In the genomic region with DNA sequence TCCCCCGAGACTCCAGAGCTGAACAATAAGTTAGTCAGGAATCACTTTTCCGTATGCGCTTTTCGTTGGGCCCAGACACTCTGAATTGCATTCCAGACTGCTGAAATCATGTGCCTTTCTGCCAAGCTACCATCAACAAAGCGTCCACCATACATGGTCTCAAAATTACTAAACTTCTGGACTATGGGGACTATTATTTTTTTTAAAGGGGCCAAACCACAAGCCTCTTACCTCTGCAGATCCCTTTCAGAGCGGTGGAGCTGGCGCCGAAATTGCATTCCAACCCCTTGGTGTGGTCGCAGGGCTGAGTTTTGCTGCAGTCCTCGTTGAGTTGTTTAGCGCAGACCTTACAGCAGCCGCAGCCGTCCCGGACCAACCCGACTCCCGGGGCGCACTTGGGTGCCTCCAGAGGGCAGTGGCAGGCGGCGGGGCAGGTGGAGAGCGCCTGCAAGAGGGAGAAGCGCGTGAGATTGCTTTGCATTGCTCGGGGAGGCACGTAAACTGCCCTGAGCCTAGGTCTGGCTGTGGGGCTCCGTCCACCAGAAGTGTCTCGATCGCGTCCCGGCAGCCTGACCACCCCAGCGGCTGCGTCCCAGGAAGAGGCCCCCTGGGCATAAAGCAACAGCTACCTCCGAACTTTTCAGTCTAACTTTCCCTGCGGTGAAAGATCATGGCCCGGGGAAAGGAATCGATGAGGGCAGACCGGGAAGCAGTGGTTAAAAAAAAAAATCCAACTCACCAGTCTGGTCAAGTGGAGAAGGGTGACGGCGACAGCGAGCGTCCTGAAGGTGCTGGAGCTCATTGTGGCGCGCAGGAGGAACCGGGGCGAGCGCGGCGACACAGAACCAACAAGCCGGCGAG, we compare ENCODE assay signal across 8 mouse cellular contexts. TPM values are rescaled to one million over a fixed set of nuclear protein-coding genes. Genes with fewer than 3 reads are reported as not detected.
DNase-seq lines count a peak whose midpoint lies in the region; ATAC-seq and TF ChIP-seq lines count a peak whose summit lies in the region.

No protein-coding gene starts in this region.

- peak overlapping the region; percentile 62 for H3K4me3 ChIP-seq in left cerebral cortex, adult 2 months
- peak overlapping the region; percentile 67 for H3K4me3 ChIP-seq in embryonic facial prominence, embryonic 14.5 days (ENCODE audit: low read depth, low read length)
- H3K4me3 ChIP-seq in heart, embryonic 15.5 days: peak overlapping the region; percentile 78
- H3K4me3 ChIP-seq in midbrain, embryonic 10.5 days: peak overlapping the region; percentile 73

- peak; percentile 22 for TF ChIP-seq CTCF in left cerebral cortex, adult 2 months (IDR thresholded peaks at IDR 0.05)

- H3K27me3 ChIP-seq in embryonic facial prominence, embryonic 14.5 days (replicated peaks; ENCODE audit: control insufficient read depth, insufficient read depth, low read length): no peaks in the 10 kb centered on the region
- H3K27me3 ChIP-seq in heart, embryonic 15.5 days: no peaks in the 10 kb centered on the region
- H3K27me3 ChIP-seq in midbrain, embryonic 10.5 days (ENCODE audit: low read depth, poor library complexity, severe bottlenecking): peaks cover 77% of the 10 kb centered on the region

- WGBS in embryonic facial prominence, embryonic 14.5 days: under 1% methylated on average over 48 of the region's 49 CpGs
- WGBS in heart, embryonic 15.5 days: under 1% methylated on average over 48 of the region's 49 CpGs
- under 1% methylated on average over 49 of the region's 49 CpGs for WGBS in midbrain, embryonic 10.5 days

- peak overlapping the region; percentile 38 for H3K27ac ChIP-seq in left cerebral cortex, adult 2 months
- peak overlapping the region; percentile 88 for H3K27ac ChIP-seq in embryonic facial prominence, embryonic 14.5 days (replicated peaks; ENCODE audit: low read depth, low read length)
- H3K27ac ChIP-seq in heart, embryonic 15.5 days: peak overlapping the region; percentile 96
- peak overlapping the region; percentile 91 for H3K27ac ChIP-seq in midbrain, embryonic 10.5 days (replicated peaks)

- peaks cover 39% of the 10 kb centered on the region for H3K4me1 ChIP-seq in embryonic facial prominence, embryonic 14.5 days (ENCODE audit: control insufficient read depth, insufficient read depth, low read length)
- peaks cover 59% of the 10 kb centered on the region for H3K4me1 ChIP-seq in heart, embryonic 15.5 days (replicated peaks)
- peaks cover 100% of the 10 kb centered on the region for H3K4me1 ChIP-seq in midbrain, embryonic 10.5 days

- intact Hi-C loops in left cerebral cortex, adult 2 months (cut with DNase I): loop anchor here (2.0 to 5.0 kb wide), 3 partner anchors 58 to 258 kb away; partner anchors contain the start of gene Znhit6
- intact Hi-C loops in left cerebral cortex, postnatal 14 days (cut with DNase I): loop anchor here (5.0 kb wide), 1 partner anchor 258 kb away; no protein-coding TSS in a partner anchor

- peak overlapping the region; percentile 84 for H3K4me2 ChIP-seq in embryonic facial prominence, embryonic 14.5 days (ENCODE audit: low read depth, low read length)
- H3K4me2 ChIP-seq in heart, embryonic 15.5 days: peak overlapping the region; percentile 86

- H3K36me3 ChIP-seq in embryonic facial prominence, embryonic 14.5 days (ENCODE audit: control insufficient read depth, insufficient read depth, low read length): peaks cover 16% of the 10 kb centered on the region
- H3K36me3 ChIP-seq in heart, embryonic 15.5 days: peaks cover 5% of the 10 kb centered on the region; the same call in 1 of the 2 replicates
- H3K36me3 ChIP-seq in midbrain, embryonic 10.5 days: peaks cover 8% of the 10 kb centered on the region; the same call in 1 of the 2 replicates

- peak; percentile 26 to 29 for DNase-seq in left cerebral cortex, adult 2 months (ENCODE audit: extremely low spot score in 1 of 2, low spot score in 2 of 2)
- DNase-seq in left cerebral cortex, postnatal 14 days (ENCODE audit: low spot score in 2 of 2): no peak
- peak; percentile 93 for DNase-seq in embryonic facial prominence, embryonic 14.5 days (ENCODE audit: low spot score)
- DNase-seq in kidney, postnatal 14 days: peak; percentile 81
- DNase-seq in midbrain, embryonic 10.5 days (ENCODE audit: low spot score): peak; percentile 75
- DNase-seq in testis, postnatal 10 days (ENCODE audit: low spot score): peak; percentile 75
- DNase-seq in c-Kit-positive CD71-positive TER-119-positive erythroid progenitor cells, embryonic 14.5 days (ENCODE audit: low spot score): no peak

- ATAC-seq in embryonic facial prominence, embryonic 14.5 days (ENCODE audit: low read depth): peak; percentile 28
- peak; percentile 25; the same call in 1 of the 2 replicates for ATAC-seq in heart, embryonic 15.5 days (replicated peaks; ENCODE audit: insufficient number of reproducible peaks, insufficient read depth, low FRiP score, low read depth)

- H3K9me3 ChIP-seq in embryonic facial prominence, embryonic 14.5 days (ENCODE audit: control insufficient read depth, low read length): no peaks in the 10 kb centered on the region
- H3K9me3 ChIP-seq in heart, embryonic 15.5 days (replicated peaks): no peaks in the 10 kb centered on the region
- H3K9me3 ChIP-seq in midbrain, embryonic 10.5 days (replicated peaks): no peaks in the 10 kb centered on the region

- H3K9ac ChIP-seq in embryonic facial prominence, embryonic 14.5 days (ENCODE audit: low read depth, low read length): peak overlapping the region; percentile 83
- peak overlapping the region; percentile 92 for H3K9ac ChIP-seq in heart, embryonic 15.5 days

RNA-seq across cellular contexts. Expression of gene Ccn1, which starts 0.6 kb away (rescaled TPM):
- 10 to 100 TPM in 1 of 2 experiments, 1 to 10 TPM in 1; 7.8 to 12.6 TPM for total RNA-seq in left cerebral cortex, adult 2 months (2021)
- 1 to 10 TPM; 5.6 to 9.4 TPM for total RNA-seq in left cerebral cortex, postnatal 14 days (2021)
- 42.6 and 50.5 TPM in 2 replicates for polyA plus RNA-seq in embryonic facial prominence, embryonic 14.5 days (2014; fragmentation: Nextera tagmentation; extraction: Ambion mirVana)
- polyA plus RNA-seq in heart, embryonic 15.5 days (2015; fragmentation: Nextera tagmentation; extraction: Ambion mirVana): 60.4 and 61.4 TPM in 2 replicates
- polyA plus RNA-seq in midbrain, embryonic 10.5 days (2016; fragmentation: Nextera tagmentation; extraction: Ambion mirVana): 32.5 and 36.2 TPM in 2 replicates

Comparison
In these comparisons a context has a peak if more than half of its experiments do, and no peak if none do; other contexts are left out.
1. DNase-seq: peak in left cerebral cortex, adult 2 months (2 of 2), embryonic facial prominence, embryonic 14.5 days (single experiment), kidney, postnatal 14 days (single experiment), midbrain, embryonic 10.5 days (single experiment) and testis, postnatal 10 days (single experiment); none in left cerebral cortex, postnatal 14 days (0 of 2) and c-Kit-positive CD71-positive TER-119-positive erythroid progenitor cells, embryonic 14.5 days (single experiment).
2. H3K27ac ChIP-seq: peak in every context shown above with its lines; median percentile 96 in heart, embryonic 15.5 days; 91 in midbrain, embryonic 10.5 days; 88 in embryonic facial prominence, embryonic 14.5 days; 38 in left cerebral cortex, adult 2 months.
3. Peak in every context shown above with its lines, with median percentiles within 50 percentile points of each other: H3K4me3 ChIP-seq.